11 mouse cellular contexts compared by ENCODE assay signal in genomic region chr1:166280566-166280965, GRCm38 (mm10). TPM values are rescaled to one million over a fixed set of nuclear protein-coding genes. Genes with fewer than 3 reads are reported as not detected.
DNase-seq lines count a peak whose midpoint lies in the region; ATAC-seq and TF ChIP-seq lines count a peak whose summit lies in the region.
"Had no signal": no experiment of that assay in that cellular context is flagged by ENCODE, and none has a peak within 500 bp of the region (broad histone marks: within the 10 kb centered on the region; RNA-seq: fewer than 3 reads in every experiment).

No protein-coding gene starts in this region.

- no peak for TF ChIP-seq CTCF in brain, embryonic 14.5 days (IDR thresholded peaks at IDR 0.05; ENCODE audit: borderline replicate concordance, extremely low read depth, insufficient read depth, insufficient read length)

- WGBS in forebrain, embryonic 12.5 days, result 0% methylated on average over 1 of the region's 1 CpGs

- no peaks in the 10 kb centered on the region for H3K36me3 ChIP-seq in forebrain, embryonic 12.5 days (replicated peaks)

- H3K4me3 ChIP-seq in forebrain, embryonic 12.5 days (replicated peaks), result no peak overlapping the region

- DNase-seq in cerebellum, adult 11 months, result peak; percentile 14
- DNase-seq in brain, embryonic 14.5 days (ENCODE audit: low read depth), result peak; percentile 99
- peak; percentile 75 to 83 for DNase-seq in layer of hippocampus, postnatal 10 days (ENCODE audit: low spot score in 2 of 2)
- DNase-seq in neural tube, embryonic 10.5 days (ENCODE audit: extremely low spot score, low spot score), result peak; percentile 59
- DNase-seq in spleen, postnatal 36 days (ENCODE audit: low spot score in 2 of 2), result no peak
- DNase-seq in kidney, adult 18-20 months, result no peak

- no peak for ATAC-seq in cerebellum, adult (ENCODE audit: insufficient number of reproducible peaks, low FRiP score, low TSS enrichment)
- ATAC-seq in forebrain, embryonic 12.5 days (ENCODE audit: low FRiP score), result peak; percentile 78

- no peaks in the 10 kb centered on the region for H3K9me3 ChIP-seq in forebrain, embryonic 12.5 days

- peaks cover 81% of the 10 kb centered on the region for H3K4me1 ChIP-seq in forebrain, embryonic 12.5 days

- no peaks in the 10 kb centered on the region for H3K27me3 ChIP-seq in forebrain, embryonic 12.5 days

- H3K4me2 ChIP-seq in forebrain, embryonic 12.5 days, result peak overlapping the region; percentile 40

- H3K27ac ChIP-seq in forebrain, embryonic 12.5 days, result peak overlapping the region; percentile 96

- no peak for TF ChIP-seq POLR2A in brain, embryonic 14.5 days (IDR thresholded peaks at IDR 0.05; ENCODE audit: borderline replicate concordance, extremely low read depth, insufficient read depth, insufficient read length, poor library complexity, severe bottlenecking)

- H3K9ac ChIP-seq in forebrain, embryonic 12.5 days, result 0 out of 2 replicates have a peak overlapping the region, but pooled peaks have one; percentile 42

RNA-seq across cellular contexts. Expression of gene Ildr2, which starts 26.6 kb away (rescaled TPM):
- 4.0 and 7.5 TPM in 2 replicates for polyA plus RNA-seq in brain, embryonic 14.5 days (2012; rRNA removed)
- 8.4 and 10.2 TPM in 2 replicates for polyA plus RNA-seq in forebrain, embryonic 12.5 days (2016; fragmentation: Nextera tagmentation; extraction: Ambion mirVana)
- 10 to 100 TPM; 89.2 to 90.3 TPM for total RNA-seq in layer of hippocampus, postnatal 10 days (2021)

RNA-seq across cellular contexts. Expression of gene Mael, which starts 42.0 kb away (rescaled TPM):
- polyA plus RNA-seq in brain, embryonic 14.5 days (2012; rRNA removed), result 0.05 and 0.08 TPM in 2 replicates
- polyA plus RNA-seq in forebrain, embryonic 12.5 days (2016; fragmentation: Nextera tagmentation; extraction: Ambion mirVana), result not detected in 2 replicates
- under 1 TPM in 1 of 2 experiments, not detected in 1; 0.42 TPM for total RNA-seq in layer of hippocampus, postnatal 10 days (2021)
- polyA plus RNA-seq: C2C12; large intestine, adult 2 months; small intestine, adult 2 months had no signal

Comparison
In these comparisons a context has a peak if more than half of its experiments do, and no peak if none do; other contexts are left out.
1. DNase-seq: peak in cerebellum, adult 11 months (single experiment), brain, embryonic 14.5 days (single experiment), layer of hippocampus, postnatal 10 days (2 of 2) and neural tube, embryonic 10.5 days (single experiment); none in spleen, postnatal 36 days (0 of 2) and kidney, adult 18-20 months (single experiment).